Mouse (Mus musculus): ENCODE data around the gene Ins2. TPM values are rescaled to one million over a fixed set of nuclear protein-coding genes. Genes with fewer than 3 reads are reported as not detected.

Ins2 gene
- polyA plus RNA-seq, 1 experiment = not detected

GRCm38 (mm10) chr7:142678611-142679010, 64.6 kb downstream of the Ins2 start:
- Histone ChIP-seq H3K36me3 (replicated peaks; ENCODE audit: low read length) (no peaks in the 10 kb centered on the region), H3K4me1 (no peaks in the 10 kb centered on the region), H3K4me3 (replicated peaks) (no peak overlapping the region), H3K9me3 (no peaks in the 10 kb centered on the region), H3K27me3 (replicated peaks) (peaks cover 69% of the 10 kb centered on the region)
- TF ChIP-seq FLI1 (IDR thresholded peaks at IDR 0.05; ENCODE audit: low read length) (no peak), GATA1 (IDR thresholded peaks at IDR 0.05; ENCODE audit: borderline replicate concordance, low read length) (no peak)

- Histone ChIP-seq H3K36me3 (replicated peaks; ENCODE audit: low read length) (no peaks in the 10 kb centered on the region), H3K27me3 (replicated peaks) (peaks cover 54% of the 10 kb centered on the region), H3K4me1 (peaks cover 12% of the 10 kb centered on the region), H3K9me3 (peaks cover 16% of the 10 kb centered on the region), H3K4me3 (replicated peaks) (no peak overlapping the region)
- TF ChIP-seq FLI1 (IDR thresholded peaks at IDR 0.05; ENCODE audit: low read length) = no peak
- TF ChIP-seq GATA1 (IDR thresholded peaks at IDR 0.05; ENCODE audit: borderline replicate concordance, low read length) = no peak
These were observed 67.5 kb downstream of the Ins2 start for GRCm38 (mm10) chr7:142675644-142676043.

GRCm38 (mm10) chr7:142675141-142675540, 68.0 kb downstream of the Ins2 start:
- Histone ChIP-seq H3K27me3 (replicated peaks) (peaks cover 49% of the 10 kb centered on the region), H3K9me3 (peaks cover 20% of the 10 kb centered on the region), H3K4me3 (replicated peaks) (no peak overlapping the region), H3K4me1 (peaks cover 12% of the 10 kb centered on the region), H3K36me3 (replicated peaks; ENCODE audit: low read length) (no peaks in the 10 kb centered on the region)
- no peak for TF ChIP-seq FLI1 (IDR thresholded peaks at IDR 0.05; ENCODE audit: low read length)
- no peak for TF ChIP-seq GATA1 (IDR thresholded peaks at IDR 0.05; ENCODE audit: borderline replicate concordance, low read length)

GRCm38 (mm10) chr7:142672120-142672519, 71.1 kb downstream of the Ins2 start:
- Histone ChIP-seq H3K27me3 (replicated peaks) (peaks cover 31% of the 10 kb centered on the region), H3K4me3 (replicated peaks) (no peak overlapping the region), H3K9me3 (peaks cover 46% of the 10 kb centered on the region), H3K4me1 (peaks cover 12% of the 10 kb centered on the region), H3K36me3 (replicated peaks; ENCODE audit: low read length) (no peaks in the 10 kb centered on the region)
- TF ChIP-seq GATA1 (IDR thresholded peaks at IDR 0.05; ENCODE audit: borderline replicate concordance, low read length) = no peak
- TF ChIP-seq FLI1 (IDR thresholded peaks at IDR 0.05; ENCODE audit: low read length) = no peak

GRCm38 (mm10) chr7:142671067-142671466, 72.1 kb downstream of the Ins2 start:
- H3K9me3 ChIP-seq = peaks cover 47% of the 10 kb centered on the region
- H3K36me3 ChIP-seq (replicated peaks; ENCODE audit: low read length) = no peaks in the 10 kb centered on the region
- H3K27me3 ChIP-seq (replicated peaks) = peaks cover 33% of the 10 kb centered on the region
- H3K4me3 ChIP-seq (replicated peaks) = no peak overlapping the region
- TF ChIP-seq GATA1 (IDR thresholded peaks at IDR 0.05; ENCODE audit: borderline replicate concordance, low read length) = no peak
- no peak for TF ChIP-seq FLI1 (IDR thresholded peaks at IDR 0.05; ENCODE audit: low read length)
- peaks cover 12% of the 10 kb centered on the region for H3K4me1 ChIP-seq

GRCm38 (mm10) chr7:142669751-142670625, 73.2 kb downstream of the Ins2 start, which contains the start of gene Gm49394:
Gene Gm49394, minus strand, starts transcription at chr7:142669942.
- no peaks in the 10 kb centered on the region for H3K36me3 ChIP-seq (replicated peaks; ENCODE audit: low read length)
- peaks cover 40% of the 10 kb centered on the region for H3K27me3 ChIP-seq (replicated peaks)
- H3K4me3 ChIP-seq (replicated peaks) = no peak within 1 kb of the TSS
- peaks cover 47% of the 10 kb centered on the region for H3K9me3 ChIP-seq
- H3K4me1 ChIP-seq = peaks cover 12% of the 10 kb centered on the region
- TF ChIP-seq FLI1 (IDR thresholded peaks at IDR 0.05; ENCODE audit: low read length) (no peak), GATA1 (IDR thresholded peaks at IDR 0.05; ENCODE audit: borderline replicate concordance, low read length) (no peak)

- Histone ChIP-seq H3K36me3 (replicated peaks; ENCODE audit: low read length) (no peaks in the 10 kb centered on the region), H3K9me3 (peaks cover 47% of the 10 kb centered on the region), H3K27me3 (replicated peaks) (peaks cover 46% of the 10 kb centered on the region), H3K4me1 (peaks cover 12% of the 10 kb centered on the region), H3K4me3 (replicated peaks) (no peak overlapping the region)
- no peak for TF ChIP-seq GATA1 (IDR thresholded peaks at IDR 0.05; ENCODE audit: borderline replicate concordance, low read length)
- TF ChIP-seq FLI1 (IDR thresholded peaks at IDR 0.05; ENCODE audit: low read length) = no peak
These were observed 74.9 kb downstream of the Ins2 start for GRCm38 (mm10) chr7:142668328-142668727.

- TF ChIP-seq FLI1 (IDR thresholded peaks at IDR 0.05; ENCODE audit: low read length) (no peak), GATA1 (IDR thresholded peaks at IDR 0.05; ENCODE audit: borderline replicate concordance, low read length) (no peak)
- Histone ChIP-seq H3K4me1 (peaks cover 4% of the 10 kb centered on the region; the same call in 1 of the 2 replicates), H3K27me3 (replicated peaks) (peaks cover 54% of the 10 kb centered on the region), H3K4me3 (replicated peaks) (no peak overlapping the region), H3K9me3 (peaks cover 47% of the 10 kb centered on the region), H3K36me3 (replicated peaks; ENCODE audit: low read length) (no peaks in the 10 kb centered on the region)
These were observed 75.7 kb downstream of the Ins2 start for GRCm38 (mm10) chr7:142667521-142667920.

GRCm38 (mm10) chr7:142666659-142667058, 76.5 kb downstream of the Ins2 start, which contains the start of gene Igf2:
Gene Igf2, minus strand, starts transcription at chr7:142666816.
- Histone ChIP-seq H3K27me3 (replicated peaks) (peaks cover 61% of the 10 kb centered on the region), H3K36me3 (replicated peaks; ENCODE audit: low read length) (no peaks in the 10 kb centered on the region), H3K4me1 (no peaks in the 10 kb centered on the region), H3K9me3 (peaks cover 41% of the 10 kb centered on the region), H3K4me3 (replicated peaks) (no peak within 1 kb of the TSS)
- TF ChIP-seq FLI1 (IDR thresholded peaks at IDR 0.05; ENCODE audit: low read length) (no peak), GATA1 (IDR thresholded peaks at IDR 0.05; ENCODE audit: borderline replicate concordance, low read length) (no peak)

GRCm38 (mm10) chr7:142666109-142666508, 77.1 kb downstream of the Ins2 start:
- no peak overlapping the region for H3K4me3 ChIP-seq (replicated peaks)
- H3K9me3 ChIP-seq = peaks cover 36% of the 10 kb centered on the region
- no peaks in the 10 kb centered on the region for H3K4me1 ChIP-seq
- peaks cover 67% of the 10 kb centered on the region for H3K27me3 ChIP-seq (replicated peaks)
- TF ChIP-seq GATA1 (IDR thresholded peaks at IDR 0.05; ENCODE audit: borderline replicate concordance, low read length) = no peak
- TF ChIP-seq FLI1 (IDR thresholded peaks at IDR 0.05; ENCODE audit: low read length) = no peak
- no peaks in the 10 kb centered on the region for H3K36me3 ChIP-seq (replicated peaks; ENCODE audit: low read length)

Measured in megakaryocyte, embryonic 14.5 days (primary cell).